Mouse (Mus musculus) layer of hippocampus, adult 9-11 months (tissue): ENCODE data around the gene Ostm1.

Experiments used
- DNase-seq: peaks from one replicate; pipeline ENCODE4 v3.0.0; 2022

Gene Ostm1

GRCm38 (mm10) chr10:42583902-42584435 lies 347 bp downstream of the Ostm1 start:
- DNase-seq, result no peak

- DNase-seq, result no peak
These were observed 888 bp downstream of the Ostm1 start for GRCm38 (mm10) chr10:42584436-42584983.

GRCm38 (mm10) chr10:42585156-42585555 lies 1.5 kb downstream of the Ostm1 start:
- DNase-seq, result no peak

- DNase-seq, result no peak
These were observed 2.1 kb downstream of the Ostm1 start for GRCm38 (mm10) chr10:42585596-42586305.

- no peak for DNase-seq
These were observed 4.5 kb downstream of the Ostm1 start for GRCm38 (mm10) chr10:42587961-42588750.

- DNase-seq, result no peak
These were observed 5.9 kb downstream of the Ostm1 start for GRCm38 (mm10) chr10:42589505-42589904.

GRCm38 (mm10) chr10:42590261-42591184 lies 6.9 kb downstream of the Ostm1 start:
- DNase-seq, result no peak

GRCm38 (mm10) chr10:42591185-42591992 lies 7.8 kb downstream of the Ostm1 start:
- no peak for DNase-seq

- DNase-seq, result no peak
These were observed 8.5 kb downstream of the Ostm1 start for GRCm38 (mm10) chr10:42591993-42592686.

GRCm38 (mm10) chr10:42593201-42593600 lies 9.6 kb downstream of the Ostm1 start:
- no peak for DNase-seq

GRCm38 (mm10) chr10:42598615-42599014 lies 15.0 kb downstream of the Ostm1 start:
- DNase-seq, result no peak

GRCm38 (mm10) chr10:42601556-42601955 lies 17.9 kb downstream of the Ostm1 start:
- DNase-seq, result no peak

- DNase-seq, result no peak
These were observed 21.3 kb downstream of the Ostm1 start for GRCm38 (mm10) chr10:42604874-42605273.

- DNase-seq, result no peak
These were observed 23.1 kb downstream of the Ostm1 start for GRCm38 (mm10) chr10:42606757-42607156.

- no peak for DNase-seq
These were observed 29.5 kb downstream of the Ostm1 start for GRCm38 (mm10) chr10:42613075-42613474.

GRCm38 (mm10) chr10:42613639-42614381 lies 30.2 kb downstream of the Ostm1 start:
- no peak for DNase-seq

GRCm38 (mm10) chr10:42614766-42615165 lies 31.1 kb downstream of the Ostm1 start:
- no peak for DNase-seq

GRCm38 (mm10) chr10:42618291-42618690 lies 34.7 kb downstream of the Ostm1 start:
- DNase-seq, result no peak

GRCm38 (mm10) chr10:42625907-42626306 lies 42.3 kb downstream of the Ostm1 start:
- no peak for DNase-seq
